Mouse (Mus musculus): ENCODE results near the gene Efna4. TPM values are rescaled to one million over a fixed set of nuclear protein-coding genes. Genes with fewer than 3 reads are reported as not detected.

Efna4 gene
- polyA plus RNA-seq, 1 experiment, result 13.7 TPM

DNA sequence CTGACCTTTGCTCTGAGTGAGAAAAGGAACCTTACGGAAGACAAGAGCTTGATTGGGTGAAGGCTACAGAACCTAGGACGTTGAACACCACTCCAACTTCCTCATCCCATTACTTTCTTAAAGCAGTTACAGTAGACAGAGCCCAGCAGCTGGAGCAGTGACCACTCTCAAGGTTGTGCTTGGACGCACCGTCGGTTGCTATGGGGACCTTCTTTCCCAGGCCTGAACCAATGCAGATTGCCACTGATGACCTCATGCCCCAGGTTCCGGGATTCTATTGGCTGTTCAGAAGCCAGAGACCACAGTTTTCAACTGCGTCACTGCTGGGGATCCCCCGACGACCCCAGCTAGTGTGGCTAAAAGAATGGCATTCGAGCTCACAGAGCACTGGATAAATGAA lies 6.9 kb downstream of the Efna4 start:
- no peak for DNase-seq (ENCODE audit: low read depth)

DNA sequence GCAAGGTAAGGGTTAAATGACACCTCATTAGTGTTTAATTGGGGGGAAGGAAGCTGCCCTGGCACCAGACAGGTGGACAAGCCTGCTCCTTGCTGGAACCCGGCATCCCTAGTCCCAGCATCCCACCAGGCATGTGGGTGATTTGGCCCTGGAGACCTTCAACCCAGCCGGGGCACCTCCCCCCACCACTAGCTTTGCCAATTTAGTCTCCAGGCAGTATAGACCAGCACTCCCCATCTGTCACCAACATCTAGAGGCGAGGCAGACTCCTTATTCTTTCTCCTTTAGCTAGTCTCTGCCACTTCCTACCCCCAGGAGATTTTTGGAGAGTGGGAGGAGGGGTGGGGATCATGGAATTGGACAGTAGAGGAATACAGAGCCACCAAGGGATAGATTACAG lies 7.5 kb downstream of the Efna4 start:
- DNase-seq (ENCODE audit: low read depth), result no peak

DNA sequence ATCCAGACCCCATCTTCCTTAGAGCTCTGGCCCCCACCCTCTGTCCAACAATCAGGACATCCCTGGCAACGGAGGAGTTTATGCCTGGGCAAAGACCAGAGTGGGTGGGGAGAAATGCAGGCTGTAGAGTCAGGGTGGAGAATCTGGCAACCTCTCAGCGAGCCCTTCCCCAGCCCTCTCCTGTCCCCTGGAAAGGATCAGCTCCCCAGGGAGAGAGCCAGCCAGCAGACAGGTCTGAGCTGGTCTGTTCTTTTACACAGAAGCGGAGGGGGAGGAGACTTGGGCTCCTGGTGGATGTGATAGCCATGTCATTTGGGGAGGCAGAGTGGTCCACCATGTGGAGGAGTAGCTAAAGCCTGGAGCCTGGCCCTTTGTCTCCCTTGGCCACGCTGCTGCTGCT lies 9.2 kb downstream of the Efna4 start:
- no peak for DNase-seq (ENCODE audit: low read depth)

DNA sequence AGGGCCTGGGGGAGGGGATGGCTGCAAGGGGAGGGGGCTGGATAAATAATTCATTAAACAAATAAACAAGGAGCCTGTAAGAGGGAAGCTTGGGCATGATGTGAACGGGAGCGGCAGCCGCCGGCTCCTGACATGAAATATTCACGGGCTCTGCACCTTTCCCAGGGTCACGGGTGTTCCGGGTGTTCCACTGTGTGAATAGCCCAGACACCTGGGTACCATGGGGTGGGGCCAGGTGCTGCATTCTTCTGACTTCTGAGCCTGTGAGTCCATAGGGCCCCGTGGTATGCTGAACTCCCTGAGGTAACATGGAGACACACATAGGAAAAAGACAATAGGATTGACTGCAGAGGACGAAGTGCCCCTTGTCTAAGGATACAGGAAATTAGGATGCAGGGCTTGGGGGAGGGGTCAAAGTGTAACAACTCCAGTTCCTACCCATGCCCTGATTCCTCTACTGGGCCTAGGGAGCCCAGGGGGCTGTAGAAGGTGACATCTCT lies 10.4 kb downstream of the Efna4 start:
- no peak for DNase-seq (ENCODE audit: low read depth)

DNA sequence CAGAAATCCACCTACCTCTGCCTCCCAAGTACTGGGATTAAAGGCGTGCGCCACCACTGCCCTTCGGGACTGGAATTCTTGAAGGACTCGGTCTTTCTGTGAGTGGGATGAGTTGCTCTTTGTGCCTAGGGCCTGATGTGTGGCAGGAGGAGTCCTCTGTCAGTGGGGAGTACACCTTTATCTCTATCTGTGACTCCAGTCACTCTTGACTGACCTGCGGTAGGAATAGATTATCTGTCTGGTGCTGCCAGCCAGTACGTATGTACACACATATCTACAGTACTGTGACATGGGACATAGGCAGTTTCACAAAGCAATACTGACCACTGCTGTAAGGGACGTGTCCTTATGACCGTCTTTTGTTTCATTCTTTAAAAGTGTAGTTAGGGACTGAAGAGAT lies 11.9 kb downstream of the Efna4 start:
- DNase-seq (ENCODE audit: low read depth), result no peak

DNA sequence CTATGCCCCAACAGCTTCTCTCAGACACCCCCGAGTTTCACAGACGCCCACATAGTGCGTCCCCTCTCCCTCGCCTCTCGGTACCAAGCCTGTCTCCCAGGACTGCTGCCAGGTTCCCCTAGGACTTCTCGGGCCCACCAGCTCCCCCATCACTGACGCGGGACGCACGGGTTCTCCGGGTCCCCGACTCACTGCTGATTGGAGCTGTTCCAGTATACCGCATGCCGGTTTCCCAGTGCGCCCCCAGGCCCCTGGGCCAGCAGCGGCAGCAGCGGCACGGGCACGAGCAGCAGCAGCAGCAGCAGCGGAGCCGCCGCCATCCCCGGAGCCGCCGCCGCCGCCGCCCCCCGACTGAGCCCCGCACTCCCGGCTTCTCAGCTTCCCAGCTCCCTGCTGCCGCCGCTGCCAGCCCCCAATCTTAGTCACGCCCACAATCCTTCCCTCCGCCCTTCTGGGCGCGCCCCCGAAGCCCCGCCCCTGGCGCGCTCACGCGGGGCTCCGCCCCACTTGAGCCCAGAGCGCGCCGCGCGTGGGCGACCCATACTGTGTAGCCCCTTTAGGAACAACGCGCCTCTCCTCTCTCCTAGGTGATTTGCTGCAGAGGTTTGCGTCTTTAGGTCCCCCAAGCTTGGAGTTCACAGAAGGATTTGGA lies 15.2 kb downstream of the Efna4 start, which contains the start of gene Efna3:
Efna3 (minus strand) TSS at position 452 of the 652 bp plus-strand sequence.
- no peak for DNase-seq (ENCODE audit: low read depth)

DNA sequence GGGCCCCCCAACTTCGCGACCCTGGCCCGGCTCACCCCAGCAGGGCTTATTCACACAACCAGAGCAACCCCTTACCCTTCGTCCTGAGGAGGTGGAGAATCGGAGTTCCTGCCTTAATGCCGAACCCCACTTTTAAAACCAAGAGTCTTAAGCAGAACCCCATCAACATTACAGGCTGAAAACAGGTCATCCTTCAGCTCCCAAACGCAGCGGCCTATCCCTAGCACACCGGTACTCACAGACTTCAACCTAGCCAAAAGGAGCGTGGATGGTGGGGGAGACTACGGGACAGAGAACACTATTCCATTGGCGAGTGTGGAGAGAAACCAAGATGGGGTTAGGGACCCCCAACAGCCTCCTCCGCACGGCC lies 15.7 kb downstream of the Efna4 start:
- DNase-seq (ENCODE audit: low read depth), result no peak

DNA sequence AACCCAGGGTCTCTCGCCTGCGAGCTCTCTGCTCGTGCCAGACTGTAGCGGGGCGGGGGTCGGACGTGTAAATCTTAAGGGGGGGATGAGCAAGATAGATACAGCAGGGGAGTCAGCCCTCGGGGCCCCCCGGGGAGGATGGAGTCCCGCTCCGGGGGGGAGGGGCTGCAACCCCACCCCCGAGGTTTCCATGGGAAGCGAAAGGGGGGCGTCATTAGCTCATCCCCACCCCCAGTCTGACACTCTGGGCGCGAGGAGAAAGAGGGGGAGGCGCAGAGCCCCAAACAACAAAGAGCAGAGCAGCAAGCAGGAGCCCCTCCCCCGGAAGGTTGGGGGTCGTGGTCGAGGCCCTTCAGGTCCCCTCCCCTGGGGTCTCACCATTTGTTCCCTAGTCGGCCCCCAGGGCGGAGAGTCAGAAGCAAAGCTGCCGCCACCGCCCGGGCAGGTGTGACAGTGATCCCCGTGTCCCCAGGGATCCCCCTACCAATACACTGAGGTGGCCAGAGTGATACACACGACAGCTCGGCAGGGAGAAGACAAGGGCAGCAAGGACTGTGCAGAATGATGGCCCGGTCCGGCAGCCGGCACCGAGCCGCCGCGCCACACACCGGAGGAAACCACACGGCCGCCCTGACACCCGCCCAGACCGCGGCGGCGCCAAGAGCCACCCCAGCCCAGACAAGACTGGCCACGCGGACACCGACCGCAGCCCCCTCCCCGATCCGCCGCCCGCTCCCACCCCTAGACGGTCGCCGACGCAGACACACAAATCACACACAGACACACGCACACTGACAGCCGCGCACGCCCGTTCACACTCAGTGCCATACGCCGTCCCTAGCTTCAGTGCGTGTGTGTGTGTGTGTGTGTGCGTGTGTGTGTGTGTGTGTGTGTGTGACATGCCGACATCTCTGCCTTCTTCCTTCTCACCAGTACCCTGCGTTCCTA lies 16.4 kb downstream of the Efna4 start:
- no peak for DNase-seq (ENCODE audit: low read depth)

DNA sequence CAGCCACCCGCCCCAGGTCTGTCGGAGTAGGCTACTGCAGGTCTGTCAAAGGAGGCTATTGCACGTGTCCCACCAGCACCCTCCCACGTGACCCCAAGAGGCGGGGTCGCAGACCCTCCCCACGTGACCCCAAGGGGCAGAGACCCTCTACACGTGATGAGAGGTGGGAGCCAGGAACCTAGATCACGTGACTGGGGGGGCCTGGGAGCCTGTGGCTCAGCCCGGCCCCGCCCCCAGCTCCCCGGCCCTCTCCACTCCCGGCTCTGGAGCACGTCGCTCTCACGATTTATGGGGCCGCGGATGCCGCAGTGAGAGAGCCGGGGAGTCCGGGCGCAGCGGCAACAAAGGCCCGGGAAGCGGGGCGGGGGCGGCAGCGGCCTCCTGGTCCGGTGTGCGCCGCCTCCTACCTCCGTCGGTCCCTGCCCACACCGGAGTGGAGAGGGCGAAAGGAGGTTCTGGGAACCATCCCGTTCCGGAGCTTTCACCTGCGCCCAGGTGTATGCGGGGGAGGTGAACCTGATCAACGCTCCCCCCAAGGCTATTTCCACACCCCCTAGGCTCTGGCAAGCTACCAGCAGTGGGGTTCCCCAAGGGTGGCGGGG lies 17.1 kb downstream of the Efna4 start:
- no peak for DNase-seq (ENCODE audit: low read depth)

DNA sequence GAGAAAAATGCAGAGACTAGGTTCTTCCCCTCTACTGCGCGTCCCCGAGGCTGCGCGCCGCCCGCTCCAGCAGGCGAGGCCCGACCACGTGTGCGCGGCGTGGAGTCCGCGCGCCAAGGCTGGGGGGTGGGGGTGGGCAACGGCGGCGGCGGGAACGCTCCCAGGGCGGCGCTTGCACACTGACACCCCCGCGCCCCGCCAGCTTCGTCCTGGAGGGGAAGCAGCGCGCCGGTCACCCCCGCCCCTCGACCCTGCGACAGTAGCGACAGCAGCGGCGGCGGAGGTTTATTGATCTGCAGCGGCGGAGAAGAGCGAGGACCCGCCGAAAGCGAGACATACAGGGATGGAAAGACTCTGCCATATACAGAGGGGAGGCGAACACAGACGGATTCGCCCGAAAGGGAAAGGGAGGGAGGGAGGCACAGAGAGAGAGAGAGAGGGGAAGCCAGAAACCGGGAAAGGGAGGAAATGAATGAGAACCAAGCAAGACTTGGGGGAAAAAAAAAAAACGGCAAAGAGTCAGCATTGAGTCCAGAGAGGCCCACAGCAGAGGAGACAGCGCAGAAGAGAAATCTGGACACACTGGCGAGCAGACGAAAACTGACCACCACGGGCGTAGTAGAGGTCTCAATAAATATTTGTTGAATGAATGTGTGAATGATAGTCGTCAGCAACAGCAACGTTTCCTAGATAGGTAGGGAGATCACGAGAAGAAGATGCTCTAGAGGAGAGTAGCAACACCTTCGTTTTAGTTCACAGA lies 18.1 kb downstream of the Efna4 start:
- DNase-seq (ENCODE audit: low read depth), result no peak

DNA sequence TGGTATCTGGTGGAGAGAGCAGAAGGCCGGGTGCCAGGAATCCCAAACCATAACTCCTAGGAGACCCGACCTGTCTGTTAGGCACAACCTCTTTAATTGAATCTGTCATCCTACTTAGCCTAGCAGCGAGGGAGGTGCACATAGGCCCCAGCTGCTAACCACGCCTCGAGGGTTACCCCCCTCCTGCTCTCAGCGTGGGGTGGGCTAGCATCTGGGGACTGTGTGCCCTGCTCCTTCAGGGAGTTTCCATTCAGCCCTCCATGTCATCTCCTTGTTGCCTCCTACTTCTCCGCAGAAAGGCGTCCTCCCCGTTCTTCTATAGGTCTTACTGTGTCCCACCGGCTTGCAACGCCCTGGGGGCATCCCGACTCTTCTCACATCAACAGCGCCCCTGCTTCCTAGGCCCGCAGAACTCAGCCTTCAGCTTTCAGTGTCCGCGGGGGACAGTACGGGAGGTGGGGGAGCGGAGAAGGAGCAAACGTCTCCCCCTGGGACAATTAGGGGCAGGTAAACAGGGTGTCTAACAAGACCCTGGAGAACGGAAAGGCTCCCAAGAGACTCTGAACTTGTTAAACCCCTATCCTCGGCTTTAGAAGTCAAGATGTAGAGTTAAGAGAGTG lies 18.7 kb downstream of the Efna4 start:
- no peak for DNase-seq (ENCODE audit: low read depth)

DNA sequence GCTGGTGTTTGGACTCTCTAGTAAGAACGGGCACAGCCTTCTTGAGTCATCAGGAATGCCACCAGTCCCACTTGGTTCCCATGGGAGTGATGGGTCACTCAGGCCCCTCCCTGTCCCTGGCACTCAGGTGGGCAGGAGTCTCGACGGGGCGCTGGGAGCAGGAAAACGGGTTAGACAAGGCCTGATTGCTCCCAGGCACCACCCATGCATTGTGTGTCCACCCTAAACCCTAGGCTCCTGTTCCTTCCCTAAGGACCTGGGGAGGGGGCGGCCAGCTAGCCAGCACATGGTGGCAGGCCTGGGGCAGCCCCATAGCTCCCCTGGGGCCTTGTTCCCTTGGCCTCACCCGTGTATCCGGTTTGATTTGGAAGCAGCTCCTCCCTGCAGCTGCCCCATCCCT lies 19.5 kb downstream of the Efna4 start:
- DNase-seq (ENCODE audit: low read depth), result no peak

DNA sequence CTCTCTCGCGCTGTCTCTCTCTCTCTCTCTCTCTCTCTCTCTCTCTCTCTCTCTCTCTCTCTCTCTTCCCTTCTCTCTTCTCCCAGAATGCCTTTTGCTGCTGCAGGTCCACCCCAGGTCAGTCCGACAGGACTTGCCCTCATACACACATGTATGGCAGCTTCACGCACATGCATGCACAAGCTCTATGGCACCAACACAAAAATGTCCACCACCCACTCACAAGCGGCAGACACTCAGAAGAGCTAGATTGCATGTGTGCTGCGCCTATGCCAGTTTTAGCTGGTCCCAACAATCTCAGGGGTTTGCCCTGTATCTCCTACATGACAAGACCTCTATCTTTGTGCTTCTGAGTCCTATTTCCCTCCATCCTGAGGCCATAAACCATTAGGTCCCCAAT lies 20.6 kb downstream of the Efna4 start:
- DNase-seq (ENCODE audit: low read depth), result no peak

DNA sequence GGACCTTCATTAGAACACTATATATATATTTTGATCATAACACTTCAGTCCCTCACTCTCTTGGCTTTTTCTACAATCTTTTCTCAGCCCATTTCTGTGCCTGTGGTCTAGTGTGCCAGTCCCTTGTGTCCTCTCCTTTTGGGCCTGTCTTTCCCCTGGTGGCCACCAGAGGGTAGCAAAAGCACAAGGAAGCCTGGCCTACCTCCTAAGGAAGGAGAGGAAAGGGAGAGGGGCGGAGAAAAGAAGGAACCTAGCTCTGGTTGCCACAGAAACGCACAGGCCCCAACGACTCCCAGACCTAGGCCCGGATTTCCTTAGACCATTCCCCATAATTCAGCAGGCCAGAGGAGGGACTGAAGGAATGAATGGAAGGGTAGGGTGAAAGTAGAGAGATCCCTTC lies 21.0 kb downstream of the Efna4 start:
- no peak for DNase-seq (ENCODE audit: low read depth)

DNA sequence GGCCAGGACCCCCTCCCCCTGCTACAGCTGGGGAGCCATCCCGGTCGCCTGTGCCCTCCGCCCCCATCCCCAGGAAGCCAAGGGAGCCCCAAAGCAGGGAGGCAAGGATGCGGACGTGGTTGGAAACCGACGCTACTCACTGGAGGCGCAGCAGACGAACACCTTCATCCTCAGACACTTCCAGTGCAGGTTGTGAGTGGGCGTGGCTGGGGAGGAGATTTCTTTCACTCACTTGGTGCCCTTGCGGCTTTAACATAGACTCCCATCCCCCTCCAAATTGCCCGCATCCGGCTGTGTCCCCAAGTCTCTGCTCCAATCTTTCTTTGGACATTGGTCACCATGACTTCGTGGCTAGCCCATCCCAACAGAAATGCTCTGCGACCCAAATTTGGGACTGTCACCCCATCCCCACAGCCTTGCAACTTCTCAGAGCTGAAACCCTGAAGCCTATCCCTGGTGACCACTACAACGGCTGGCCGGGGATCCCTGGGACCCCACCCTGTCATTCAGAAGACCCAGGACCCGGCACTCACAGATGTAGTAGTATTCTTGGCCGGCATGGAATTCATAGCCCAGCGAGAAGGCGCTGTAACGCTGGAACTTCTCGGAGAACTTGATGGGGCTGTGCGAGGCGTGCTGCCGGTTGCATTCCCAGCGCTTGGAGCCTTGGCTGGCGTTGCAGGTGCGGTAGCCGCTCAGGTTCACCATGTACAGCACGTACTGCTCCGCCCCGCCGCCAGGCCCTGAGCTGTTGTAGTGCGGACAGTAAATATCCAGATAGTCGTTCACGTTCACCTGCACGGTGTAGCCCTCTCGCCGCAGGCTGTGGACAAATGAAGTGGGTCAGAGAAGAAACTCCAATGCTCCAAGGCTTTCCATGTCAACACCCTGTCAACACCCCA lies 21.6 kb downstream of the Efna4 start:
- no peak for DNase-seq (ENCODE audit: low read depth)

DNA sequence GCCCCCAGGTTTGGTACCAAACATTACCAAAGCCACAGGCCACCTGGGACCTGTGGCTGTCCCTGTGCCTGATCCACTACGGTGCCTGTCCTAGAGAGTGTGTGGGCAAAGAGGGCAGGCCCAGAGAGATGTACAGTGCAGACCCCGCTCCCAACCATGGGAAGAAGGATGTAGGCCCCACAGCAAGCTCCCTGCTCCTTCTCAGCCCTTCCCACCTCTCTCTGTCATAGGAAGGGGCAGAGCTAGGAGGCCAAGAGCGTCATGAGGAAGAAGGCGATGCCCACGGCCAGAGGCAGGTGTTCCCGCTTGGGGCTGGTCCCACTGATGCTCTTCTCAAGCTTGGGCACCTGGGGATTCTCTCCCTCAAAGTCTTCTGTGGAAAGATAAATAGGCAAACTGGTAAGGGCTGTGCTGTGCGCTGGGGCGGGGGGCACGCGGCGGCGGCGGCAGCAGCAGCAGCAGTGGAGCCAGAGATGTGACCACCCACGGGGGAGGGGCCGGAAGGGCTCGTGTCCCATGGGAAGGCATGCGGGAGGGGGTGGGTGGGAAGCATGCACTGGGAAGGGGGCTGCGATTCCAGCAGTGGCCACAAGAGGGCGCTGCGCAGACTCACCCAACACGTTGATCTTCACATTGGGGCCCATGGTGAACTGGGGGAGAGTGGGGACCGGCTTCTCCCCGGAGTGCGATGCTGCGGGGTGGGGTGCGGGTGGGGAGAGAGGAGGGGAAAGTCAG lies 22.5 kb downstream of the Efna4 start:
- DNase-seq (ENCODE audit: low read depth), result no peak

DNA sequence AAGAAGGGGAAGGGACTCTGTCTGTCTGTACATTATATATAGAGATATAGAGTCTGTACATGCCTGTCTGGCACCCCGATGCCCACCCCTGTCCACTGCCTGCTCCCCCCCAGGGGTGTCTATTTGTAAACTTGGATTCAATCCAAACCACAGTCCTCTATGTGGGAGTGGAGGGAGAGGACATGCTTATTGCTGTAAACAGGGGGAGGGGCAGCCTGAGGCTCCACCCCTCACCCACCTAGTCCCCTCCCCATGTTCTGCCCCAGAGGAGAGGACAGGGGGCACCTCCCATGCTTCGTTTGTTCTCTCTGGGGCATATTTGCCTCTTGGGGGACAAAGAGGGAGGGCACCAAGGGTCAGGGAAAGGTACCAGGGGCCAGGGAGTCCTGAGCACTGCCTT lies 23.0 kb downstream of the Efna4 start:
- DNase-seq (ENCODE audit: low read depth), result no peak

DNA sequence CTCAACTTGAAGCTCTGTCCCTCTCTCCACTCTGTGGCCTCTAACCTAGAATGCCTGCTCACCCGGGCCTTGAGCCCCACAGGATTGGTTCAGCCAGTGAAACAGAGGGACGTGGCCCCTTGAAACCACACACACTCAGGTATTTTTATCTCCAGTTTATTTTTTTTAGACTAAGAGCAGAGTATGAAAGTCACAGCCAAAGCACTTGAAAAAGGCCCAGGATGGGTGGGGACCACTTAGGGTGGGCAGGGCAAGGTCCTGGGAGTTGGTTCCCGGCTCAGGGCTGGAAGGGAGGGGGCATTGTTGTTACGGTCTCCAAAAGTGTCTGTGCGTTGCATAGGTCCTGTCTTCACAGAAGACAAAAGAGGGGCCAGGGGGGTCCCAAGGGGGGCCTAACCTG lies 23.5 kb downstream of the Efna4 start:
- DNase-seq (ENCODE audit: low read depth), result no peak

DNA sequence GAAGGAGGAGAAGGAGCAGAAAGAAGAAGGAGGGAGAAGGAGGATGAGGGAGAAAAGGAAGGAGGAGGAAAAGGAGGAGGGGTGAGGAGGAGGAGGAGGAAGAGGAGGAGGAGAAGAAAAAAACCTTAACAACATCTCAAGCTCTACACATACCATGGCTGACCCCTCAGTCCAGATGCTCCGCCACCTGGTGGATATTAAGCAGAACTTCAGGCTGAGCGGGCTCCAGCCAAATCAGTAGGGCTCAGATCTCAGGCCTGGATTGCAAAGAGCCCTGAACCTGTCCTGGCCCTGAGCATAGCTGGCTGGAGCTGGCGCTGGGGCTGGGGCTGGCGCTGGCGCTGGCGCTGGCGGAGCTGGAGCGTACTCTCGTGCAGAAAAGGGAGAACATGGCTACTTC lies 29.7 kb downstream of the Efna4 start:
- no peak for DNase-seq (ENCODE audit: low read depth)

Data from gonadal fat pad, adult 2 months (tissue).